Mouse (Mus musculus): ENCODE data around the gene Gm13199. TPM values are rescaled to one million over a fixed set of nuclear protein-coding genes. Genes with fewer than 3 reads are reported as not detected.

Gm13199 gene
- 2.2 and 2.3 TPM in 2 replicates for polyA plus RNA-seq (2016; fragmentation: Nextera tagmentation; extraction: Ambion mirVana)

DNA sequence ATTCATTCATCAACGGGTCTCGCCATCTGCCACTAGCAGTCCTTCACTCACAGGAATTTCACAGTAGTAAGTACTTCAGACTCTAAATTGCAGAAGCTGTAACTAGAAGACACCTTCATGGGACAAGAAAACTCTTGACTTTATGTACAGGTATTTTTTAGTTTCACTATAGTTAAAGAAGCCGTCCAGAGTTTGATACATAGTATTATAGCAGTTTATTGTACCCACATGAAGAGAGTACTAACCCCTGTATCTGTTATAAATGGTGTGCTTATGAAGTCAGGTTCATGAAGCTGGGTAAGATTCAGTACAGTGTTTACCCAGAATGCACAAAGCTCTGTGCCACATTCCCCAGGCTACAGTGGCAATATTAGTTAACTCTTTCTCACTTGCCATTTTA, at the start of gene Gm13199:
Gene Gm13199 (minus strand): TSS at position 101 of the 400 bp plus-strand sequence.
- Histone ChIP-seq H3K27me3 (ENCODE audit: low read depth, poor library complexity, severe bottlenecking) (no peaks in the 10 kb centered on the region), H3K27ac (replicated peaks) (no peak within 1 kb of the TSS), H3K9me3 (replicated peaks) (no peaks in the 10 kb centered on the region), H3K36me3 (peaks cover 89% of the 10 kb centered on the region), H3K4me1 (no peaks in the 10 kb centered on the region), H3K4me3 (no peak within 1 kb of the TSS)
- 96% methylated on average over 3 of the region's 3 CpGs for WGBS
- no peak for DNase-seq (ENCODE audit: low spot score)

DNA sequence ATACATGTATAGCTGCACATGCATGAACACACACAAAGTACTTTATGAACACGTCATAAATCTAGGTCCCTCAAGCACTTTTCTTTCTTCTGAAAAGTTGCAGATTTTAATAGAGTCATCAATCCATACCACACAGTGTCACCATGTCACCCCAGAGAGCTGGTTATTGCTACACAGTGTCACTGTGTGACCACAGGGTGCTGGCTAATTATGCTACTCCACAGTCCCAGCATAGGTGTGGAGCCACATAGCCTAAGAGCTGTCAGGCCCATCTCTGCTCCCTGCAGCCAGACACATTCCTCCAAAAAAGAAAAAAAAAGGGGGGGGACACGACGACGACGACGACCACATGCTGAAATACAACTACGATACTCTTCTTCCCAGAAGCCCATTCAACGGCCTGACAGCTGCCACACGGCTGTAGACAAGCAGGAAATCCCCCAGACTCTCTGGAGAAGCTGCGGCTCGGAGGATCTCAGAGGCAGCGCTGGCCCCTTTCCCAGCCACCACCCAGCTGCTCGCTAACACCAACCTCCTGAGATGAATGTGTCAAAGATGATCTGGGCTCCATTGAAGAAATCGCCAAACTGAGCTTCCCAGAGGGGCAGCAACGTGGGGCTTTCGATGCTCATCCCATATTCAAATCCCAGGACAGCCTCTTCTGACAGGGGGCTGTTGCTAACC, 48.7 kb upstream of the Gm13199 start:
- no peaks in the 10 kb centered on the region for H3K27me3 ChIP-seq (ENCODE audit: low read depth, poor library complexity, severe bottlenecking)
- peaks cover 23% of the 10 kb centered on the region for H3K36me3 ChIP-seq
- 85% methylated on average over 16 of the region's 16 CpGs for WGBS
- H3K4me3 ChIP-seq: no peak overlapping the region
- no peak overlapping the region for H3K27ac ChIP-seq (replicated peaks)
- H3K4me1 ChIP-seq: no peaks in the 10 kb centered on the region
- DNase-seq (ENCODE audit: low spot score): no peak
- H3K9me3 ChIP-seq (replicated peaks): no peaks in the 10 kb centered on the region

DNA sequence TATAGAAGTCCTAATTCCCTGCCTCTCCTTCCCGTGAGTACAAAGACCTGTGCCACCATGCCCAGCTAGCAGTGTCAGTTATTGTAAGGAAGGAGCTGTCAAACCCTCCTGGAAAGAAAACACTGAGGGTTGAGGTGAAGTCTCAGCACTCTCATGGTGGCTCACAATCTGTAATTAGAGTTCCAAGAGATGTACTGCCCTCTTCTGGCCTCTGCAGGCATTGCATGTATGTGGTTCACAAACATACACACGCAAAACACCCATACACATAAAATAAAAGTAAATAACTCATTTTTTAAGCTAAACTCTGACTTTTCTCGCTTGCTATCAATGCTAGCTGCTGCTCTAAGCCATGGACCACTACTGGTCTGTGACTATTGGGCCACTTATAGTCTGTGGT, 43.9 kb upstream of the Gm13199 start:
- no peaks in the 10 kb centered on the region for H3K9me3 ChIP-seq (replicated peaks)
- H3K4me3 ChIP-seq: no peak overlapping the region
- H3K27me3 ChIP-seq (ENCODE audit: low read depth, poor library complexity, severe bottlenecking): no peaks in the 10 kb centered on the region
- DNase-seq (ENCODE audit: low spot score): peak; percentile 49
- H3K27ac ChIP-seq (replicated peaks): no peak overlapping the region
- peaks cover 18% of the 10 kb centered on the region for H3K36me3 ChIP-seq
- no peaks in the 10 kb centered on the region for H3K4me1 ChIP-seq
- 55% methylated on average over 3 of the region's 3 CpGs for WGBS

DNA sequence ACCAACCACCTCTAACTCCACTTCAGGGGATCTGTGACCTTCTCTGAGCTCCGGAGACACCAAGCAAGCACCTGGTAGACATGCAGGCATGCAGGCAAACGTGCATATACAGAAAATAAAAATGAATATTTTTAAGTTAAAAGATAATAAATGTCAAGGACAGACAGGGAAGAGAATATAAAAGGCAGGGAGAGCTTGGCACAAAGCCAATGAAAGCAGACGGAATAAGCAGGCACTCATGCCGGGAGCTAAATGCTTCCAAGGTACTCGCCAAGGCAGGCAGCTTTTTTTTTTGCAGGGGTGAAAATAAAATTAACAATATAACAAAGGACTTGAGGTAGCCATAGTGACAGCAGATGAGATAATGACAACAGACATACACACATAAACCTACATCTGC, 43.4 kb upstream of the Gm13199 start:
- no peaks in the 10 kb centered on the region for H3K4me1 ChIP-seq
- 86% methylated on average over 5 of the region's 5 CpGs for WGBS
- no peak for DNase-seq (ENCODE audit: low spot score)
- H3K27ac ChIP-seq (replicated peaks): no peak overlapping the region
- H3K9me3 ChIP-seq (replicated peaks): no peaks in the 10 kb centered on the region
- no peak overlapping the region for H3K4me3 ChIP-seq
- peaks cover 19% of the 10 kb centered on the region for H3K36me3 ChIP-seq
- H3K27me3 ChIP-seq (ENCODE audit: low read depth, poor library complexity, severe bottlenecking): no peaks in the 10 kb centered on the region

DNA sequence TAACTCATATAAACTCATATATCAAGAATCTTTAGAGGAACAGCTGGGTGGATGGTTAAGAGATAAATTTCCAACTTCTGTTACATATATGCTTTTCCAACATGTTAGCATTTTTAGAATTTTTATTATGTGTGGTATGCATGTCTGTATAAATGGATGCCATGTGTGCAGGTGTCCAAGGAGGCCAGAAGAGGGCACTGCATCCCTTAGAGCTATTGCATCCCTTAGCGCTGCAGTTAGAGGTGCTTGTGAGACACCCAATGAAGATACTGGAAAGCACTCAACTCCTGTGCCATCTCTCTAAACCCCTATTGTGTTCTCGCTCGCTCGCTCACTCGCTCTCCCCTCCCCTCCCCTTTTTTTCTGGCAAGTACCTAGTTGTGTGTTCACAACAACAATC, 37.4 kb upstream of the Gm13199 start:
- H3K9me3 ChIP-seq (replicated peaks): no peaks in the 10 kb centered on the region
- no peaks in the 10 kb centered on the region for H3K27me3 ChIP-seq (ENCODE audit: low read depth, poor library complexity, severe bottlenecking)
- H3K27ac ChIP-seq (replicated peaks): no peak overlapping the region
- WGBS: 59% methylated on average over 5 of the region's 5 CpGs
- peaks cover 22% of the 10 kb centered on the region for H3K36me3 ChIP-seq
- no peak for DNase-seq (ENCODE audit: low spot score)
- H3K4me1 ChIP-seq: no peaks in the 10 kb centered on the region
- H3K4me3 ChIP-seq: no peak overlapping the region

DNA sequence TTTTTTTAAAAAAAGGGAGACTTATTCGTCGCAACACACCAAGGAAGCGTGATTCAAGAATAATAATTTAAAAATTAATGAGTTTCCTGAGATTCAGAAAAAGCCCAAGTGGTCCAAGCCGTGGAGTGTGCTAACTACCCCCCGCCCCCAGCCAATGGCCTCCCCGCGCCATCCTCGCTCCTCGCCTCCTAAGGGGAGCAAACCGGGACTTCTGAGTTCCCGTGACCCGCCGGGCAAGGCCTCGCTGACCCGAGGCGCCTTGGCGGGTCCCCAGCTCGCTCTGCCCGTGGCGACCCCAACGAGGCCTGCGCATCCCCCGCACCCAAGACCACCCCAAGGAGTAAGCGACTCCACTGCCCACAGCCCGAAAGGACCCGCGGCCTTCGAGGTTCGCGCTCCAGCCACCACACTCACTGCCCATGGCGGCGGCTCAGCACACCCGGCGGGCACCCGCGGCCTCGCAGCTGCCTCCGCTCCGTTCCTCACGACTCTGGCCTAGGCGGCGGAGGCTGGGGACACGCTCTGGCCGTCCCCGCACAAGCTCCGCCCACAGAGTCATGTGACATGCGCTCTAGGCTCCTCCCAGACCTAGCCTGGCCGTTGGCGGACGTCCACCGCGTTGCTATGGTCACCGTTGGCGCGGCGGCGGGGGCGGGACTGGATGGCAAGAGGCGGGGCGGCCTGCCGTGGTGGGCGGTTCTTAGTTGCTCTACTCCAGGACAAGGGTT, 32.3 kb upstream of the Gm13199 start, which contains the start of gene Sec61a2:
Gene Sec61a2 (minus strand): TSS at position 590 of the 728 bp plus-strand sequence.
- Histone ChIP-seq H3K4me3 (peak within 1 kb of the TSS; percentile 86), H3K27ac (replicated peaks) (peak within 1 kb of the TSS; percentile 96), H3K9me3 (replicated peaks) (no peaks in the 10 kb centered on the region), H3K36me3 (peaks cover 43% of the 10 kb centered on the region), H3K4me1 (peaks cover 10% of the 10 kb centered on the region), H3K27me3 (ENCODE audit: low read depth, poor library complexity, severe bottlenecking) (no peaks in the 10 kb centered on the region)
- peak; percentile 100 for DNase-seq (ENCODE audit: low spot score)
- WGBS: under 1% methylated on average over 62 of the region's 62 CpGs

DNA sequence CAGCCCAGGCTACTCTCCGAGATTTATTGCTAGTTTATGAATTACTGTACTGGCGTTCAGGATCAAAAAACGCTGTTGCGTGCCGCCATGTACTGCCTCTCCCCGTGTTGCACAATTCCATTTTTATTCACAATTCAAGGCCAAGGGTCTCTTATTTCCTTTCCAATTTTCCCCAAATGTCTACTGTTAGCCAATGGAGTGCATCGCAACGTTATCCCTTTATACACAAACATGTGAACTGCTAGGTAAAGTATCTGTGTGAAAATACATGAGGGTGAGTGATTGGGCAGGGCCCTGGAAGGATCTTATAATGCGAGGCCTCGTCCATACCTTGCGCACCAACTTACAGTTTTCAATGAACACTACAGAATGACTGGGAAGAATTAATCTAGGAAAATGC, 31.6 kb upstream of the Gm13199 start:
- DNase-seq (ENCODE audit: low spot score): peak; percentile 18
- H3K4me3 ChIP-seq: peak overlapping the region; percentile 86
- peaks cover 10% of the 10 kb centered on the region for H3K4me1 ChIP-seq
- WGBS: 54% methylated on average over 11 of the region's 11 CpGs
- H3K27me3 ChIP-seq (ENCODE audit: low read depth, poor library complexity, severe bottlenecking): no peaks in the 10 kb centered on the region
- H3K36me3 ChIP-seq: peaks cover 50% of the 10 kb centered on the region
- H3K27ac ChIP-seq (replicated peaks): peak overlapping the region; percentile 96
- H3K9me3 ChIP-seq (replicated peaks): no peaks in the 10 kb centered on the region

DNA sequence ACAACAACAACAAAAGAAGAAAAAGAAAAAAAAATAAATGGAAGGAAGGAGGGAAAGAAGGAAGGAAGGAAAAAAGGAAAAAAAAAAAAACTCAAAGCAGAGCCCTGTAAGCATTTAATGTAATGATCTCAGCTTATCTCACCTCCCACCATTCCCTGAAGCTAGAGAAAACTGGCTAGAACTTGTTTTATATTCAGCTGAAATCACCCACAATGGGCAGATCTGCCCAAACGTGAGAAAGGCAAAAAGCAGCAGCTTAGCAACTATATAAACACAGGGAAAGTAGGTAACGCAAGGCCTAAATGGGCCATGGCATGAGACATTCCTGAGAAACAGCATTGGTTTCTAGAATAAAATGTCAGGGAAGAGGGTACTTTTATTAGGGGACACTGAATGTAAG, 26.7 kb upstream of the Gm13199 start:
- Histone ChIP-seq H3K4me1 (peaks cover 9% of the 10 kb centered on the region), H3K36me3 (peaks cover 84% of the 10 kb centered on the region), H3K27ac (replicated peaks) (no peak overlapping the region)

DNA sequence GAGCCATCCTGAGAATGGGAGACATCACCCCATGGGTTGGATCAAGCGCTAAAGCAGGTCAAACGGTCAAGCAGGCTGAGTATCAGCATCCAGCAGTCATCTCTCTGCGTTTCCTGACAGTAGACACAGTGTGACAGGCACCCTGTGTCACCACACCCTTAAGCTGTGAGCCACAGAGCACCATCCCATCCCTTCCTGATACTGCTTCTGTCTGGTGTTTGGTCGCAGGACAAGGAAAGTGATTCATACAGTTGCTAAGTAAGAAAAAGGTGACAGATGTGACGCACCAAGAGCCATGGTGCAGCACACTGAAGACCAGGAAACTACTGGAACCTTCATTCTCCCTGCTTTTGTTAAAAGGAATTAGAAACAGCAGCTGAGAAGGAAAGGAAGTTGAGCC, 26.1 kb upstream of the Gm13199 start:
- H3K27ac ChIP-seq (replicated peaks): no peak overlapping the region
- peaks cover 90% of the 10 kb centered on the region for H3K36me3 ChIP-seq
- no peaks in the 10 kb centered on the region for H3K27me3 ChIP-seq (ENCODE audit: low read depth, poor library complexity, severe bottlenecking)
- DNase-seq (ENCODE audit: low spot score): no peak
- no peak overlapping the region for H3K4me3 ChIP-seq
- no peaks in the 10 kb centered on the region for H3K9me3 ChIP-seq (replicated peaks)
- peaks cover 5% of the 10 kb centered on the region; the same call in 1 of the 2 replicates for H3K4me1 ChIP-seq
- 89% methylated on average over 5 of the region's 5 CpGs for WGBS

More for the DNA sequence above, 26.7 kb upstream of the Gm13199 start:
- 67% methylated on average over 2 of the region's 2 CpGs for WGBS
- no peak for DNase-seq (ENCODE audit: low spot score)
- no peaks in the 10 kb centered on the region for H3K9me3 ChIP-seq (replicated peaks)
- no peaks in the 10 kb centered on the region for H3K27me3 ChIP-seq (ENCODE audit: low read depth, poor library complexity, severe bottlenecking)
- no peak overlapping the region for H3K4me3 ChIP-seq

DNA sequence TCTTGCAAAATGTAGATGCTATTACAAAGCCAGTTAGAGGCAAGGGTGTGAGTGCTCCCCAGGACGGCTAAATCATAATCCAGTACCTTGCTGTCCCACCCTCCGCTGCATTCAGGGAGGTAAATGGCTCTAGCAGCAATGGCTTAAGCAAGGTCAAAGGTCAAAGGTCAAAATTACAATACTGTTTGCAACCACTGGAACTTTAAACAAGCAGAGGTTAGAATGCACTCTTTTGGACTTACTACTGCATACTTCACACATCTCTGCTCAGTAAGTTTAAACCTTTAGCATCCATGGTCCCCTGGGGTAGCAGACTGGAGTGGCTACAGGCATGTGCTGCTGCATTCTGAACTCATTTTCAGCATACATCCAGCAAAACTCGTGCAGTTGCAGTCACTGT, 14.7 kb upstream of the Gm13199 start:
- Histone ChIP-seq H3K4me1 (no peaks in the 10 kb centered on the region), H3K9me3 (replicated peaks) (no peaks in the 10 kb centered on the region), H3K27me3 (ENCODE audit: low read depth, poor library complexity, severe bottlenecking) (no peaks in the 10 kb centered on the region), H3K36me3 (peaks cover 97% of the 10 kb centered on the region), H3K27ac (replicated peaks) (no peak overlapping the region), H3K4me3 (no peak overlapping the region)
- 73% methylated on average over 3 of the region's 3 CpGs for WGBS
- no peak for DNase-seq (ENCODE audit: low spot score)

DNA sequence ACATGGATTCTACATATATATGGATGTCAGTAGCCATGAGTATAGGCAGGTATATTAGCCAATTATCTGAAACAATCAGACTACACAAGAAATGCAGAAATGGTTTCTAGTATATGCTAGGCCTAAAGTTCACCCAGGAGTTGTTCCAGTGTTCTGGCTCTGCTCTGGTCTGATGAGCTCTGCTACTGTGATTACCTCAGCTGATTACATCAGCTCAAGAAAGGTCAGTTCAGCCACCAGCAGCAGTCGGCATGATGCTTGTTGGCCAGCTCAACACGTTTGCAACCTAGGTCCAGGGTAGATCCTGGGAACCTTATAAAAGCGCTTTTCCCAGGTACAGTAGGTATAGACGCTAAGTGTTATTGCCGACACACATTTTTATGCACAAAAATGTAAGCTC, 7.0 kb upstream of the Gm13199 start:
- no peaks in the 10 kb centered on the region for H3K9me3 ChIP-seq (replicated peaks)
- no peaks in the 10 kb centered on the region for H3K4me1 ChIP-seq
- H3K4me3 ChIP-seq: no peak overlapping the region
- no peaks in the 10 kb centered on the region for H3K27me3 ChIP-seq (ENCODE audit: low read depth, poor library complexity, severe bottlenecking)
- H3K36me3 ChIP-seq: peaks cover 91% of the 10 kb centered on the region
- 94% methylated on average over 5 of the region's 5 CpGs for WGBS
- DNase-seq (ENCODE audit: low spot score): no peak
- H3K27ac ChIP-seq (replicated peaks): no peak overlapping the region

DNA sequence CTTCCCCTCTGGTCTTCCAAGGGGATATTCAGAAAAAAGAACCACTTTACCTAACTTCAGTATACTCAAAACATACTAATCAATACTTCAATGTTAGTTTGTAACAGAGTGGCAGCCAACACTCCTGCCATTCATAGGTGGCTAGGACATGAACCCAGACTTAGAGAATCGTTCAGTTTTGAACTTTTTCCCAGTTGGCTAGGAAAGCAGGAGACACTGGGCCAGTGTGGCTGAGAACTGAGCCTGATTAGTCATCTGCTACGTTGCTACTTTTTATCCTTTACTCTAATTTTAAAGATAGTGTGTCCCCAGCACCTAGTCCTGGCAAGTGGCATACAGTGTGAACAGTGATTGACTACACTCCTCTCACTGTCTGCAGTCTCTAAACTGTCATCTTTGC, 4.9 kb upstream of the Gm13199 start:
- no peak overlapping the region for H3K27ac ChIP-seq (replicated peaks)
- peaks cover 89% of the 10 kb centered on the region for H3K36me3 ChIP-seq
- no peak overlapping the region for H3K4me3 ChIP-seq
- no peak for DNase-seq (ENCODE audit: low spot score)
- H3K9me3 ChIP-seq (replicated peaks): no peaks in the 10 kb centered on the region
- WGBS: 93% methylated on average over 2 of the region's 2 CpGs
- H3K4me1 ChIP-seq: no peaks in the 10 kb centered on the region
- H3K27me3 ChIP-seq (ENCODE audit: low read depth, poor library complexity, severe bottlenecking): no peaks in the 10 kb centered on the region

DNA sequence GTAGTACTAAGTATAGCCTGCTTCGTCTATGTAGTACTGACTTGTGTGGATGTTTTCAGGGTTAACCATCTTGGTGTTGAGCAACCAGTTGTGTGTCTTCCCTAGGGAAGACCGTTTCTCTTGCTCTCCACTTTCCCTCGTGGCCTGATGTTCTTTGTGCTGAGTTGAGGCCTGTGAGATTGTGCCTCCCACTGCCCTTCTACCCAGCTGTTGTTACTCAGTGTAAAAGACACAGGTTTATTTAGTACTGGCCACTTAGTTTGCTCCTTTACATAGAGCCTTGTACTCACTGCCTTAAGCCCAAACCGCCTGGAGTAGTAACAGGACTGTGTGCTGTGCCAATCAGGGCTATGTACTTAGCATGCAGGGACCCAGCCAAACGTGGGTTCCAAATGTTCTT, 10.9 kb downstream of the Gm13199 start:
- no peak overlapping the region for H3K27ac ChIP-seq (replicated peaks)
- peaks cover 60% of the 10 kb centered on the region for H3K36me3 ChIP-seq
- no peak overlapping the region for H3K4me3 ChIP-seq
- no peaks in the 10 kb centered on the region for H3K4me1 ChIP-seq
- H3K27me3 ChIP-seq (ENCODE audit: low read depth, poor library complexity, severe bottlenecking): no peaks in the 10 kb centered on the region
- WGBS: 85% methylated on average over 5 of the region's 5 CpGs
- no peaks in the 10 kb centered on the region for H3K9me3 ChIP-seq (replicated peaks)
- no peak for DNase-seq (ENCODE audit: low spot score)
